Mouse (Mus musculus): ENCODE results near the gene Ppp1r14a. TPM values are rescaled to one million over a fixed set of nuclear protein-coding genes. Genes with fewer than 3 reads are reported as not detected.
A peak's percentile ranks its signal among the peaks of the same experiment; 100 is the strongest.

The Ppp1r14a gene
- polyA plus RNA-seq, 1 experiment from 2014 or later = 59.7 TPM

GRCm38 (mm10) chr7:29292458-29293098, 3.5 kb downstream of the Ppp1r14a start:
- DNase-seq (ENCODE audit: low spot score) (no peak), ATAC-seq (replicated peaks; ENCODE audit: low FRiP score, low TSS enrichment, low read depth) (no peak)
- Histone ChIP-seq H3K27ac (ENCODE audit: low read depth) (peak overlapping the region; percentile 77), H3K4me1 (replicated peaks; ENCODE audit: control insufficient read depth, insufficient read depth, low read length) (peaks cover 39% of the 10 kb centered on the region), H3K4me2 (ENCODE audit: low read length) (peak overlapping the region; percentile 66), H3K36me3 (ENCODE audit: control insufficient read depth, insufficient read depth, low read length) (no peaks in the 10 kb centered on the region), H3K27me3 (replicated peaks; ENCODE audit: control insufficient read depth, insufficient read depth, low read length) (no peaks in the 10 kb centered on the region), H3K9ac (ENCODE audit: low read length) (no peak overlapping the region), H3K4me3 (ENCODE audit: low read depth, low read length) (0 out of 2 replicates have a peak overlapping the region, but pooled peaks have one; percentile 1), H3K9me3 (ENCODE audit: control insufficient read depth, low read length) (no peaks in the 10 kb centered on the region)
- 11% methylated on average over 8 of the region's 8 CpGs for WGBS

DNA sequence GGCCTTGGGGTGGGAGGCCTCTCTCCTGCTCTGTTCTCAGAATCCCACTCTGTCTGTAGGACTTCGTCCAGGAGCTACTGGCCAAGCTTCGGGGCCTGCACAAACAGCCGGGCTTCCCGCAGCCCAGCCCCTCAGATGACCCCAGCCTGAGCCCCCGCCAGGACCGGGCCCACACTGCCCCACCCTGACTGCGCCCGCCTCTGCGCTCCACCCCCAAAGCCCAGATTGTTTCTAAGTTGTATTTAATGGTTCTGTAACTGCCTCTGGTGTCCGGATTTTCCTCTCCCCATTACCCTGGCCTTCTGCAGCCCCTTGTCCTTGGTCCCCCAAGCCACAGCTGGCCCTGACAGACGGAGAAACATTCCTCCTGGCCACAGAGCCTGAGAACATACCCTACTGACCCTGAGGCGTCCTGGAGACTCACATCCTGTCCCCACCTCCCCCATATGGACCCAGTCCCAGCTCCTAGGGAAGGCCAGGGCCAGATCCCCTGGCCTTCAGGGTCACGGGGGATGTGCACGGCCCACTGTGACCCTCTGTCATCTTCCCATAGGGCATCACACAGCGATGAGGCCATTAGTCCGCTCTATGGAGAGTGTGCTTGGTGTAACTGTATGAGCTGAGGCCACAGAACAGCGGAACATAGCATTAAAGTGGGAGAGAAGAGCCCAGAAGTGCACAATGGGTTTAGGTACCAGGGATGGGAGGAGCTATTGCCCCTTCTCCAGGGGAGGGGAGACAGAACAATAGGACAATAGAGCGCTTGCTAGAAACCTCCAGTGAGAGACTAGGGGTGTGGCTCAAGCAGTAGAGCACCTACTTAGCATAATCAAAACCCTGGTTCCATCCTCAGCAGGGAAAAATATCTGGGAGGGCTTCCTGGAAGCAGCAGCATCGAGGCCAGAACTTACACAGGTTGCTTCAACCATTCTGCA, 4.3 kb downstream of the Ppp1r14a start:
- 32% methylated on average over 19 of the region's 19 CpGs for WGBS
- no peak overlapping the region for H3K9ac ChIP-seq (ENCODE audit: low read length)
- H3K4me2 ChIP-seq (ENCODE audit: low read length) = peak overlapping the region; percentile 66
- ATAC-seq (replicated peaks; ENCODE audit: low FRiP score, low TSS enrichment, low read depth) (no peak), DNase-seq (ENCODE audit: low spot score) (no peak)
- H3K27me3 ChIP-seq (replicated peaks; ENCODE audit: control insufficient read depth, insufficient read depth, low read length) = no peaks in the 10 kb centered on the region
- peak overlapping the region; percentile 77 for H3K27ac ChIP-seq (ENCODE audit: low read depth)
- peaks cover 39% of the 10 kb centered on the region for H3K4me1 ChIP-seq (replicated peaks; ENCODE audit: control insufficient read depth, insufficient read depth, low read length)
- no peak overlapping the region for H3K4me3 ChIP-seq (ENCODE audit: low read depth, low read length)
- no peaks in the 10 kb centered on the region for H3K36me3 ChIP-seq (ENCODE audit: control insufficient read depth, insufficient read depth, low read length)
- no peaks in the 10 kb centered on the region for H3K9me3 ChIP-seq (ENCODE audit: control insufficient read depth, low read length)

DNA sequence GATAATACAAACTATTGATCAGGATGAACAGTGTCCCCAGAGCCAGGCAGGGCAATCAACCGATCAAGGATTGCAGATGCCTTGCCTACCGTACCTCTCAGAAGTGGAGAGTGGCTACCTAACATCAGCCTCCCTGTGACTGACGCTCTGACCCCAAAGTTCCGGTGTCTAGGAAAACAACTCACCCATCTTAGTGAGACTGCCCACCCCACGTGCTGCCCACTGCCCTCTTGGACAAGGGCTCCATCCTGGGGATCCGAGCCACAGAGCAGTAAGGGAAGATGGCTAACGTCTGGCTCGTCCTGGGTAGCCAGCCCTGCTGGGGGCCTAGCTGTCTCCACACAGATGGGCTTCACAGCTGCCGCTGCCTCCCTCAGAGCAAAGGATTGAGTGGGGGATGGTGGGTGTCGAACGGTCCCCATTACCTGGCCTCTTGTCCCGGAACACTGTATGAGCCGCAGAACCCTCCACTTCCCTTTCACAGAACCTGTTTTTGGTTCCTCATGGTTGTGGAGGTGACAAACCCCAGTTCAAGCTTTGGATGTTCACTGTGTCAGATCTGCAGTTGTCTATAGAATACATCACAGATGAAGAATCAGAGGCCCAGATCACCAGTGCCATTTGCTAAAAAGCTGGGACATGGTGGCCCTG, 5.1 kb downstream of the Ppp1r14a start:
- no peaks in the 10 kb centered on the region for H3K36me3 ChIP-seq (ENCODE audit: control insufficient read depth, insufficient read depth, low read length)
- H3K4me1 ChIP-seq (replicated peaks; ENCODE audit: control insufficient read depth, insufficient read depth, low read length) = peaks cover 32% of the 10 kb centered on the region
- ATAC-seq (replicated peaks; ENCODE audit: low FRiP score, low TSS enrichment, low read depth) (no peak), DNase-seq (ENCODE audit: low spot score) (no peak)
- H3K4me3 ChIP-seq (ENCODE audit: low read depth, low read length) = no peak overlapping the region
- no peaks in the 10 kb centered on the region for H3K27me3 ChIP-seq (replicated peaks; ENCODE audit: control insufficient read depth, insufficient read depth, low read length)
- WGBS = 69% methylated on average over 13 of the region's 13 CpGs
- no peak overlapping the region for H3K27ac ChIP-seq (ENCODE audit: low read depth)
- no peak overlapping the region for H3K4me2 ChIP-seq (ENCODE audit: low read length)
- no peaks in the 10 kb centered on the region for H3K9me3 ChIP-seq (ENCODE audit: control insufficient read depth, low read length)
- no peak overlapping the region for H3K9ac ChIP-seq (ENCODE audit: low read length)

DNA sequence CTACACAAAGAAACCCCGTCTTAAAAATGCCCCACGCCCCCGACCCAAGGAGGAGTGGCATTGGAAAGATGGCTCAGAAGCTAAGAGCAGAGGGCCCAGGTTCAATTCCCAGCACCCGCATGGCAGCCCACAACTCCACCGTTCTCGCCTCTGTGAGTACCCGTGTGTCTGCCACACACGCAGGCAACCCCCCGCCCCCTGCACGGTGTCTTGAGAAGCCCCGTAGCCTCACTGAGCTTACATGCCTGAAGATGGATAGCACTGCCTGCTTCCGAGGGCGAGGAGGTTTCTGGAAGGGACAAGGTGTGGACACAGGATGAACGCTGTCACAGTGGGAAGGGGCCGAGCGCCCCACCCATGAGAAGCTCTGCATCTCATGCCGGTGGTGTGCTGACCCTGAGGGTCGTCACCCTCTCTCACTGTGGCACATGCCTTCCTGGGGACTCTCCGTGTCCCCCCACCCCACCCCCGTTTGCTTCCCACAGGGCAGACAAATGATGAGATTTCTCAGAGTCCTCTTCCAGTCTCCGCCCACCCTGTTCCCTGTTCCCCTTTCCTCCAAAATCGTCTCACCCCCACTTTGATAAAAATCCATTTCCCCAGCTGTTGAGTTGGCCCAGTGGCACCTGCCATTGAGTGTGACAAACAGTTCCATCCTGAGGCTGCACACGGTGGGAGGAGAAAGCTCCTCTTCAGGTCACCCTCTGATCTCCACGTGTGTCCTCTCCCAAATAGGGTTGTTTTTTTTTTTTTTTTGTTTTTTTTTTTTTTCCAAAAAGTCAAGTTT, 6.9 kb downstream of the Ppp1r14a start:
- ATAC-seq (replicated peaks; ENCODE audit: low FRiP score, low TSS enrichment, low read depth) (no peak), DNase-seq (ENCODE audit: low spot score) (no peak)
- H3K4me1 ChIP-seq (replicated peaks; ENCODE audit: control insufficient read depth, insufficient read depth, low read length) = peaks cover 26% of the 10 kb centered on the region
- H3K27ac ChIP-seq (ENCODE audit: low read depth) = no peak overlapping the region
- no peak overlapping the region for H3K4me2 ChIP-seq (ENCODE audit: low read length)
- H3K9ac ChIP-seq (ENCODE audit: low read length) = no peak overlapping the region
- WGBS = 67% methylated on average over 24 of the region's 24 CpGs
- H3K36me3 ChIP-seq (ENCODE audit: control insufficient read depth, insufficient read depth, low read length) = no peaks in the 10 kb centered on the region
- no peaks in the 10 kb centered on the region for H3K9me3 ChIP-seq (ENCODE audit: control insufficient read depth, low read length)
- H3K27me3 ChIP-seq (replicated peaks; ENCODE audit: control insufficient read depth, insufficient read depth, low read length) = no peaks in the 10 kb centered on the region
- no peak overlapping the region for H3K4me3 ChIP-seq (ENCODE audit: low read depth, low read length)

DNA sequence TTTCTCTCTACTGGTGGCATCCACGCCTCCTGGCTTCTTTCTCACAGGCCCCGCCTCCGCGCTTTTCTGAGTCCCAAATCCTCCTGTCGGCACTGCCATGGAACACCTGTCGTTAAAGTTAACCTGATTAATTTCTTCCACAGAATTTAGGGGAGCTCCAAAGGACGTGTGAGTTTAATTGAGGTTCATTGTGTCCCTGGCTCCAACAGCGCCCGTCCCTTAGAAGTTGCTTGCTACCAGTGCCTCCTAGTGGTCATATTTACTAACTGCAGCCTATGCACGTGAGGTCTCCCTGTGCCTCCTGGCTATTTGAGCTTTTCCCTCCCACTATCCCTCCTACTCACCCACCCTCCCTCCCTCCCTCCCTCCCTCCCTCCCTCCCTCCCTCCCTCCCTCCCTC, 7.9 kb downstream of the Ppp1r14a start:
- DNase-seq (ENCODE audit: low spot score) (peak; percentile 79), ATAC-seq (replicated peaks; ENCODE audit: low FRiP score, low TSS enrichment, low read depth) (0 out of 2 replicates have a peak, but pooled peaks have one; percentile 14)
- Histone ChIP-seq H3K27ac (ENCODE audit: low read depth) (no peak overlapping the region), H3K27me3 (replicated peaks; ENCODE audit: control insufficient read depth, insufficient read depth, low read length) (no peaks in the 10 kb centered on the region), H3K4me1 (replicated peaks; ENCODE audit: control insufficient read depth, insufficient read depth, low read length) (peaks cover 16% of the 10 kb centered on the region), H3K9me3 (ENCODE audit: control insufficient read depth, low read length) (no peaks in the 10 kb centered on the region), H3K4me3 (ENCODE audit: low read depth, low read length) (no peak overlapping the region), H3K36me3 (ENCODE audit: control insufficient read depth, insufficient read depth, low read length) (no peaks in the 10 kb centered on the region), H3K4me2 (ENCODE audit: low read length) (no peak overlapping the region), H3K9ac (ENCODE audit: low read length) (no peak overlapping the region)
- WGBS = 5% methylated on average over 10 of the region's 10 CpGs

DNA sequence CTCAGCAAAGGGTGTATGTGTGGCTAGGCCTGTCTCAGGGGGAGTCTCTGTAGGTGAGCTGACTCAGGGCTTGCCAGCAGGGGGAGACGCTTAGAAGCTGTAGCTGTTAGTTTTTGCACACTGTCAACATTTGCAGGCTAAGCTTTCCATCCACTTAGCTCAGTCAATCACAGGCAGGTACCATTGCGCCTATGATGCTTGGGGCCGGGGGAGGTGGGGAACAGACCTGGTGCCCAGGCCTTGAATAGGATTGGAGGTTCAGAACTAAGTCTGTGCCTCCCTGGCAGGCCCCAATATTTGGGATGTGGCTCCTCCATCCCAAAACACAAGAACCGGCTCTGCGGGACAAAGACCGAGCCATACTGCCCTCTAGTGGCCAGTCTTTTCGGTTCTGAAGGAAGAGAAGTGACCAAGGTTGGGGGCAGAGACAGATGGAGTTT, 12.0 kb downstream of the Ppp1r14a start:
- peak; percentile 85 for DNase-seq (ENCODE audit: low spot score)
- Histone ChIP-seq H3K27ac (ENCODE audit: low read depth) (no peak overlapping the region), H3K36me3 (ENCODE audit: control insufficient read depth, insufficient read depth, low read length) (no peaks in the 10 kb centered on the region), H3K4me3 (ENCODE audit: low read depth, low read length) (no peak overlapping the region), H3K4me2 (ENCODE audit: low read length) (no peak overlapping the region), H3K9me3 (ENCODE audit: control insufficient read depth, low read length) (no peaks in the 10 kb centered on the region), H3K4me1 (replicated peaks; ENCODE audit: control insufficient read depth, insufficient read depth, low read length) (peaks cover 17% of the 10 kb centered on the region), H3K27me3 (replicated peaks; ENCODE audit: control insufficient read depth, insufficient read depth, low read length) (peaks cover 14% of the 10 kb centered on the region), H3K9ac (ENCODE audit: low read length) (no peak overlapping the region)
- ATAC-seq (replicated peaks; ENCODE audit: low FRiP score, low TSS enrichment, low read depth) = no peak
- WGBS = 2% methylated on average over 7 of the region's 7 CpGs

GRCm38 (mm10) chr7:29302641-29303040, 13.5 kb downstream of the Ppp1r14a start:
- WGBS = 69% methylated on average over 7 of the region's 7 CpGs
- DNase-seq (ENCODE audit: low spot score) = no peak
- peaks cover 29% of the 10 kb centered on the region for H3K4me1 ChIP-seq (replicated peaks; ENCODE audit: control insufficient read depth, insufficient read depth, low read length)
- H3K27ac ChIP-seq (ENCODE audit: low read depth) = no peak overlapping the region
- no peak overlapping the region for H3K9ac ChIP-seq (ENCODE audit: low read length)
- no peak overlapping the region for H3K4me2 ChIP-seq (ENCODE audit: low read length)
- peaks cover 16% of the 10 kb centered on the region for H3K27me3 ChIP-seq (replicated peaks; ENCODE audit: control insufficient read depth, insufficient read depth, low read length)
- no peak for ATAC-seq (replicated peaks; ENCODE audit: low FRiP score, low TSS enrichment, low read depth)
- no peaks in the 10 kb centered on the region for H3K36me3 ChIP-seq (ENCODE audit: control insufficient read depth, insufficient read depth, low read length)
- H3K9me3 ChIP-seq (ENCODE audit: control insufficient read depth, low read length) = no peaks in the 10 kb centered on the region
- no peak overlapping the region for H3K4me3 ChIP-seq (ENCODE audit: low read depth, low read length)
